ENCODE assay signal across 7 mouse cellular contexts in the genomic region with DNA sequence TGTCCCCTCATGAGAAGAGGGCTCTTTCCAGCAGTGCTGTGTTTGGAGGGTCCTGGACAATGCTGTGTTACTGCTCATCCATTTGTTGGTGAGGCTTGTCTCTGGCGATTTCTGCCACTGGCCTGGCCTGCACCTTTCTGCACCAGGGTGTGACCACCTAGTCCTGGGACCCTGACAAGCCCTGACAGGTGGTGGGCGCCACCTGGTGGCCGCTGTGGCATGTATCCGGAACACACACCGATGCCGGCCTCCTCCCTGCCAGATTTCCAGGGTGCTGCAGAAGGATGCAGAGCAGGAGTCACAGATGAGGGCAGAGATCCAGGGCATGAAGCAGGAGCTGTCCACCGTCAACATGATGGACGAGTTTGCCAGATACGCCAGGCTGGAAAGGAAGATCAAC. TPM values are rescaled to one million over a fixed set of nuclear protein-coding genes. Genes with fewer than 3 reads are reported as not detected.
DNase-seq lines count a peak whose midpoint lies in the region; ATAC-seq and TF ChIP-seq lines count a peak whose summit lies in the region.

No protein-coding gene starts in this region.

- intact Hi-C loops in gastrocnemius, adult 2 months (cut with DNase I) = loop anchor here (2.0 kb wide), 1 partner anchor 107 kb away; no protein-coding TSS in a partner anchor
- intact Hi-C loops in left cerebral cortex, postnatal 4 days (cut with DNase I) = no loop called here

- H3K4me2 ChIP-seq in hindbrain, embryonic 16.5 days (ENCODE audit: low read length) = no peak overlapping the region
- no peak overlapping the region for H3K4me2 ChIP-seq in midbrain, embryonic 11.5 days

- H3K36me3 ChIP-seq in hindbrain, embryonic 16.5 days (ENCODE audit: control insufficient read depth, insufficient read depth, low read length) = peaks cover 22% of the 10 kb centered on the region
- H3K36me3 ChIP-seq in midbrain, embryonic 11.5 days (ENCODE audit: control insufficient read depth, insufficient read depth, low read length) = no peaks in the 10 kb centered on the region

- ATAC-seq in hindbrain, embryonic 16.5 days = 0 out of 2 replicates have a peak, but pooled peaks have one; percentile 49
- peak; percentile 80 for ATAC-seq in midbrain, embryonic 11.5 days (ENCODE audit: low FRiP score)

- peak; percentile 88 for TF ChIP-seq CTCF in gastrocnemius, adult 2 months (IDR thresholded peaks at IDR 0.05)

- no peaks in the 10 kb centered on the region for H3K9me3 ChIP-seq in hindbrain, embryonic 16.5 days (ENCODE audit: control insufficient read depth, low read length)
- no peaks in the 10 kb centered on the region for H3K9me3 ChIP-seq in midbrain, embryonic 11.5 days (ENCODE audit: control insufficient read depth, low read length)

- peaks cover 7% of the 10 kb centered on the region for H3K4me1 ChIP-seq in hindbrain, embryonic 16.5 days (ENCODE audit: control insufficient read depth, insufficient read depth, low read depth, low read length)
- no peaks in the 10 kb centered on the region; the same call in 1 of the 2 replicates for H3K4me1 ChIP-seq in midbrain, embryonic 11.5 days (ENCODE audit: control insufficient read depth, insufficient read depth, low read length)

- peak; percentile 59 for DNase-seq in T-cell, adult 2 months (ENCODE audit: low spot score)
- peak; percentile 92 to 95 for DNase-seq in cerebellum, postnatal 10 days
- DNase-seq in gastrocnemius, adult 2 months = peak; percentile 86
- DNase-seq in left cerebral cortex, postnatal 4 days = peak; percentile 85
- peak; percentile 98 for DNase-seq in midbrain, embryonic 11.5 days (ENCODE audit: low spot score, missing footprints)
- peak; percentile 46 for DNase-seq in spleen, adult 12 weeks (ENCODE audit: low spot score)

- peak overlapping the region; percentile 39 for H3K27ac ChIP-seq in gastrocnemius, adult 2 months
- H3K27ac ChIP-seq in hindbrain, embryonic 16.5 days (ENCODE audit: low read depth, low read length) = no peak overlapping the region
- H3K27ac ChIP-seq in midbrain, embryonic 11.5 days (ENCODE audit: low read depth, low read length) = no peak overlapping the region

- 26% methylated on average over 9 of the region's 9 CpGs for WGBS in hindbrain, embryonic 16.5 days
- 27% methylated on average over 9 of the region's 9 CpGs for WGBS in midbrain, embryonic 11.5 days

- H3K27me3 ChIP-seq in hindbrain, embryonic 16.5 days (replicated peaks; ENCODE audit: control insufficient read depth, insufficient read depth, low read length) = no peaks in the 10 kb centered on the region
- H3K27me3 ChIP-seq in midbrain, embryonic 11.5 days (ENCODE audit: control insufficient read depth, insufficient read depth, low read length) = no peaks in the 10 kb centered on the region

- H3K4me3 ChIP-seq in gastrocnemius, adult 2 months = no peak overlapping the region
- H3K4me3 ChIP-seq in hindbrain, embryonic 16.5 days (ENCODE audit: low read length) = no peak overlapping the region
- no peak overlapping the region for H3K4me3 ChIP-seq in midbrain, embryonic 11.5 days (ENCODE audit: low read depth, low read length)

- H3K9ac ChIP-seq in hindbrain, embryonic 16.5 days (ENCODE audit: low read depth, low read length) = no peak overlapping the region
- no peak overlapping the region for H3K9ac ChIP-seq in midbrain, embryonic 11.5 days (ENCODE audit: low read length)

RNA-seq across cellular contexts. Expression of a gene that starts 6.3 kb away (rescaled TPM):
- total RNA-seq in gastrocnemius, adult 2 months (2021) = 10 to 100 TPM in 1 of 2 experiments, 1 to 10 TPM in 1; 9.7 to 12.3 TPM
- polyA plus RNA-seq in hindbrain, embryonic 16.5 days (2015; fragmentation: Nextera tagmentation; extraction: Ambion mirVana) = 227 and 233 TPM in 2 replicates
- 100 to 1,000 TPM in 1 of 2 experiments, 10 to 100 TPM in 1; 93.0 to 117 TPM for total RNA-seq in left cerebral cortex, postnatal 4 days (2021)
- polyA plus RNA-seq in midbrain, embryonic 11.5 days (2014; fragmentation: Nextera tagmentation; extraction: Ambion mirVana) = 128 and 132 TPM in 2 replicates

RNA-seq across cellular contexts. Expression of a gene that starts 24.0 kb away (rescaled TPM):
- total RNA-seq in gastrocnemius, adult 2 months (2021) = 10 to 100 TPM; 19.9 to 38.1 TPM
- 256 and 284 TPM in 2 replicates for polyA plus RNA-seq in hindbrain, embryonic 16.5 days (2015; fragmentation: Nextera tagmentation; extraction: Ambion mirVana)
- 100 to 1,000 TPM; 102 to 103 TPM for total RNA-seq in left cerebral cortex, postnatal 4 days (2021)
- polyA plus RNA-seq in midbrain, embryonic 11.5 days (2014; fragmentation: Nextera tagmentation; extraction: Ambion mirVana) = 886 and 907 TPM in 2 replicates

RNA-seq across cellular contexts. Expression of a gene that starts 40.5 kb away (rescaled TPM):
- under 1 TPM; 0.50 to 0.51 TPM for total RNA-seq in gastrocnemius, adult 2 months (2021)
- polyA plus RNA-seq in hindbrain, embryonic 16.5 days (2015; fragmentation: Nextera tagmentation; extraction: Ambion mirVana) = 1.6 and 1.7 TPM in 2 replicates
- 1 to 10 TPM; 1.7 to 2.0 TPM for total RNA-seq in left cerebral cortex, postnatal 4 days (2021)
- polyA plus RNA-seq in midbrain, embryonic 11.5 days (2014; fragmentation: Nextera tagmentation; extraction: Ambion mirVana) = 1.0 and 1.2 TPM in 2 replicates

RNA-seq across cellular contexts. Expression of a gene that starts 48.7 kb away (rescaled TPM):
- total RNA-seq in gastrocnemius, adult 2 months (2021) = 100 to 1,000 TPM; 843 to 991 TPM
- polyA plus RNA-seq in hindbrain, embryonic 16.5 days (2015; fragmentation: Nextera tagmentation; extraction: Ambion mirVana) = 1.8 and 4.2 TPM in 2 replicates
- 1 to 10 TPM; 1.9 to 3.3 TPM for total RNA-seq in left cerebral cortex, postnatal 4 days (2021)
- 0.34 and 1.2 TPM in 2 replicates for polyA plus RNA-seq in midbrain, embryonic 11.5 days (2014; fragmentation: Nextera tagmentation; extraction: Ambion mirVana)

Comparison
In these comparisons a context has a peak if more than half of its experiments do, and no peak if none do; other contexts are left out.
1. DNase-seq: peak in every context shown above with its lines; median percentile 98 in midbrain, embryonic 11.5 days; 94 in cerebellum, postnatal 10 days; 86 in gastrocnemius, adult 2 months; 85 in left cerebral cortex, postnatal 4 days; 59 in T-cell, adult 2 months; 46 in spleen, adult 12 weeks.
2. RNA of a gene that starts 6.3 kb away (total RNA-seq): 93.0 to 117 TPM in left cerebral cortex, postnatal 4 days; 9.7 to 12.3 TPM in gastrocnemius, adult 2 months; every median in the first group is over 4 times any median in the second.